6 mouse cellular contexts compared by ENCODE assay signal in genomic region chr13:12717972-12718546, GRCm38 (mm10).
DNase-seq lines count a peak whose midpoint lies in the region; ATAC-seq lines count a peak whose summit lies in the region.

No protein-coding gene starts in this region.

- DNase-seq in A20 (ENCODE audit: low read depth, low spot score) = peak; percentile 93
- DNase-seq in adrenal gland, postnatal 14 days = peak; percentile 13
- peak; percentile 42 for DNase-seq in lung, postnatal 25 days (ENCODE audit: low spot score)
- peak; percentile 72 to 73 for DNase-seq in spleen, adult 18-20 months
- peak; percentile 89 to 95 for DNase-seq in spleen, postnatal 36 days (ENCODE audit: low spot score in 2 of 2)

- ATAC-seq in monocyte, adult 5-6 weeks (replicated peaks; ENCODE audit: insufficient number of reproducible peaks, low FRiP score, low TSS enrichment, poor library complexity, severe bottlenecking) = peak; percentile 66

Comparison
In these comparisons a context has a peak if more than half of its experiments do, and no peak if none do; other contexts are left out.
1. Peak in every context shown above with its lines: DNase-seq and ATAC-seq.
2. DNase-seq: peak in every context shown above with its lines; median percentile 93 in A20; 92 in spleen, postnatal 36 days; 72 in spleen, adult 18-20 months; 42 in lung, postnatal 25 days; 13 in adrenal gland, postnatal 14 days.